Mouse (Mus musculus) colon, adult 2 months (tissue): ENCODE data around the gene 1700042G07Rik. TPM values are rescaled to one million over a fixed set of nuclear protein-coding genes. Genes with fewer than 3 reads are reported as not detected.

Experiments used
- polyA plus RNA-seq: library from polyadenylated mRNA; depleted of rRNA; stranded (reverse); fragments of >200 nt; gene quantifications from 2 replicates; pipeline ENCODE4 v1.2.3, GENCODE M21; 2012; rRNA removed

Gene 1700042G07Rik
- 0.86 and 1.2 TPM in 2 replicates for polyA plus RNA-seq

GRCm38 (mm10) chr4:116173072-116173471 lies at the start of gene 1700042G07Rik, which contains the start of gene Gm49337:
Gene 1700042G07Rik, plus strand, starts transcription at chr4:116173372.
Gene Gm49337, plus strand, starts transcription at chr4:116173384.

GRCm38 (mm10) chr4:116123602-116124519 lies 49.3 kb upstream of the 1700042G07Rik start, which contains the start of the genes Rad54l and Pomgnt1:
Gene Rad54l, minus strand, starts transcription at chr4:116123690.
Gene Pomgnt1, plus strand, starts transcription at chr4:116123840.

GRCm38 (mm10) chr4:116151238-116151637 lies 21.9 kb upstream of the 1700042G07Rik start, which contains the start of gene Lurap1:
Gene Lurap1, minus strand, starts transcription at chr4:116151338.

GRCm38 (mm10) chr4:116167404-116167803 lies 5.8 kb upstream of the 1700042G07Rik start, which contains the start of gene Tspan1:
Gene Tspan1, minus strand, starts transcription at chr4:116167601.

GRCm38 (mm10) chr4:116221140-116221851 lies 48.1 kb downstream of the 1700042G07Rik start, which contains the start of gene Pik3r3:
Gene Pik3r3, plus strand, starts transcription at chr4:116221618.

Other genes with a start within 250 kb of the 1700042G07Rik start
- not detected in 2 replicates for gene Dmbx1, start 233.4 kb upstream of the 1700042G07Rik start, polyA plus RNA-seq
- gene Faah, start 155.4 kb upstream of the 1700042G07Rik start, polyA plus RNA-seq: 40.5 and 63.8 TPM in 2 replicates
- gene Nsun4, start 119.5 kb upstream of the 1700042G07Rik start, polyA plus RNA-seq: 5.4 and 6.4 TPM in 2 replicates
- gene Uqcrh, start 98.3 kb upstream of the 1700042G07Rik start, polyA plus RNA-seq: 108 and 143 TPM in 2 replicates
- 65.1 and 95.1 TPM in 2 replicates for gene Lrrc41, start 98.1 kb upstream of the 1700042G07Rik start, polyA plus RNA-seq
- 1.7 and 2.0 TPM in 2 replicates for gene Rad54l, start 49.7 kb upstream of the 1700042G07Rik start, polyA plus RNA-seq
- gene Pomgnt1, start 49.5 kb upstream of the 1700042G07Rik start, polyA plus RNA-seq: 26.3 and 26.9 TPM in 2 replicates
- gene Lurap1, start 22.0 kb upstream of the 1700042G07Rik start, polyA plus RNA-seq: 1.4 and 1.7 TPM in 2 replicates
- 561 and 780 TPM in 2 replicates for gene Tspan1, start 5.8 kb upstream of the 1700042G07Rik start, polyA plus RNA-seq
- not detected in 2 replicates for gene Gm49337, start within 50 bp of the 1700042G07Rik start, polyA plus RNA-seq
- 29.1 and 31.4 TPM in 2 replicates for gene Pik3r3, start 48.2 kb downstream of the 1700042G07Rik start, polyA plus RNA-seq